Mouse (Mus musculus): Measurements from ENCODE around the gene Mpzl1. TPM values are rescaled to one million over a fixed set of nuclear protein-coding genes. Genes with fewer than 3 reads are reported as not detected.

Gene Mpzl1
- polyA plus RNA-seq, 1 experiment from 2014 or later = 71.4 TPM

DNA sequence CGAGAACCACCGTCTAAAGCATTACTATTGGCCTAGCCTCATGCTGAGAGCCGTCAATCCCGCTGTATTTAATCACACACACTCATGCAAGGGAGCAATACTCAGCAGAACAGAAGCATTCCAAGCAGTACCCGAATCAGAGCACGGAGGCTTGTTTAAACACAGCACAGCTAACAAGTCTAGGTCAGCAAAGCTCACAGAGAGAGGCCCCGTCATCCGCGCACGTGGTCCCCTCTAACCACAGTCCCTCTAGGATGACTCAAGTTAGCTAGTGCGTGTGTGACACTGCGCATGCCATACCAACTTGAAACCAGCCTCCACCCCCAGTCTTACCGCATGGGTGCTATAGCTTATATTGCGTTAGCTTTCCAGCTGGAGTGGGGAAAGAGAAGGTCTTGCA lies 31.1 kb downstream of the Mpzl1 start:
- Histone ChIP-seq H3K27me3 (ENCODE audit: control insufficient read depth, insufficient read depth, low read length) (no peaks in the 10 kb centered on the region), H3K4me1 (replicated peaks; ENCODE audit: control insufficient read depth, insufficient read depth) (no peaks in the 10 kb centered on the region), H3K4me3 (ENCODE audit: low read depth, low read length) (no peak overlapping the region), H3K4me2 (replicated peaks; ENCODE audit: low read depth) (no peak overlapping the region), H3K36me3 (ENCODE audit: control insufficient read depth, insufficient read depth, low read length) (peaks cover 18% of the 10 kb centered on the region), H3K27ac (replicated peaks) (no peak overlapping the region), H3K9ac (ENCODE audit: low read length) (no peak overlapping the region), H3K9me3 (ENCODE audit: control insufficient read depth, low read length) (no peaks in the 10 kb centered on the region)
- ATAC-seq (ENCODE audit: low FRiP score, low TSS enrichment) = peak; percentile 80; the same call in 1 of the 2 replicates
- TF ChIP-seq EP300 (optimal IDR thresholded peaks at IDR 0.05) (no peak), CTCF (IDR thresholded peaks at IDR 0.05; ENCODE audit: low read depth) (no peak)
- 74% methylated on average over 14 of the region's 14 CpGs for WGBS
- no peak for DNase-seq (ENCODE audit: low spot score)

DNA sequence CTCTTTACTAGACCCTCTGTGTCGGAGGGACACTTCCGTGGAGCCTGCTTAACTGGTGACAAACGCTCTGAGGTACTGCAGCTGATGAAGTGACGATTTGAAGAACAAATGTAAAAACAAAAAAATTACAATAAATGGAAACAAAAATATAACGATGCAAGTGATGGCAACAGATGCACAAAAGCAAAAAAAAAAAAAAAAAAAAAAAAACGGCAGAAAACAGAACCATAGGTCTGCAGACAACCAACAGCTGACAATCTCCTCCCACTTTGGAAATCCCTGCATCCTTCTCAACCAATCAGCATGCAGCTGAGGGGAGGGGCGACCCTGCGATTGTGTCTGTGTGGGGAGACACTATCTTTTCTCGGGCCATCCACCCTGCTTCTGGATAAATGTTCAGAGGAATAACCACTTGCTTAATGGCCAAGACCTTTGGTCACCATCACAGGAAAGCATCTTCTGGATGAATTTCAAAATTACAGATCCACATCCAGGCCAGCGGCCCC lies 32.5 kb downstream of the Mpzl1 start:
- Histone ChIP-seq H3K4me1 (replicated peaks; ENCODE audit: control insufficient read depth, insufficient read depth) (no peaks in the 10 kb centered on the region), H3K4me3 (ENCODE audit: low read depth, low read length) (no peak overlapping the region), H3K27ac (replicated peaks) (no peak overlapping the region), H3K9ac (ENCODE audit: low read length) (no peak overlapping the region), H3K27me3 (ENCODE audit: control insufficient read depth, insufficient read depth, low read length) (no peaks in the 10 kb centered on the region), H3K36me3 (ENCODE audit: control insufficient read depth, insufficient read depth, low read length) (peaks cover 20% of the 10 kb centered on the region), H3K9me3 (ENCODE audit: control insufficient read depth, low read length) (no peaks in the 10 kb centered on the region), H3K4me2 (replicated peaks; ENCODE audit: low read depth) (no peak overlapping the region)
- DNase-seq (ENCODE audit: low spot score) (no peak), ATAC-seq (ENCODE audit: low FRiP score, low TSS enrichment) (no peak)
- TF ChIP-seq CTCF (IDR thresholded peaks at IDR 0.05; ENCODE audit: low read depth) (no peak), EP300 (optimal IDR thresholded peaks at IDR 0.05) (no peak)
- 82% methylated on average over 10 of the region's 10 CpGs for WGBS

DNA sequence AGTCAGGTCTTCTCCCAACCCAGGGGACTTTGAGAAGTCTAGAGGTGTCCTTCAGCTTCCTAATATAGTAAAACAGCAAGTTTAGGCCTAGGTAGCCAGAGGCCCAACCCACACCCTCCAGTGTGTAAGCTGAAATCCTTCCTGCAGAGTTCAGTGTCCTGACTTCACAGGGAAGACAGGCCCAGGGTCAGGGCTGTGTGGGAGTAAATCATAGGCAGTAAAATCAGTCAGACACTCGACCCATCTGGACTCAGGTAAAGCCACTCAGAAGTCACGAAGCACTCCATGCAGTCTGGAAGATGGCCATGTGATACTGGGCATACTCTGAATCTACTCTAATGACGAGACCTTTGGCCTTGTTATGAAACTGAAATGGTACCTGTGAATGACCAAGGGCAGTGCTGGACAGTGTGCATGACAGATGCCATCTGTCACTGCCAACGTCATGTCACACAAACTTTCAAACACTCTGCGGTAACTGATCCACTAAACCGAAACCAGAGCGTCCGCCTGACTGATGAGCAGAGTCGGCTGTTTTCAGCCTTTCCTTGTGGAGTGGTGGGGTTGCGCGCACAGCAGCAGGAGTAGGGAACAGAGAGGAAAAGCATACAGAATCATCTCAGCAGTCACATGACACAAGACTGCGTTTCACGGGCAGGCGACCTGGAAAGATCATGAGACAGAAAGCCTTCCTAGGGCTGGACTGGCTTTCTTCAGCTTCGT lies 39.5 kb downstream of the Mpzl1 start:
- Histone ChIP-seq H3K9me3 (ENCODE audit: control insufficient read depth, low read length) (no peaks in the 10 kb centered on the region), H3K36me3 (ENCODE audit: control insufficient read depth, insufficient read depth, low read length) (peaks cover 6% of the 10 kb centered on the region), H3K9ac (ENCODE audit: low read length) (no peak overlapping the region), H3K4me3 (ENCODE audit: low read depth, low read length) (no peak overlapping the region), H3K27me3 (ENCODE audit: control insufficient read depth, insufficient read depth, low read length) (no peaks in the 10 kb centered on the region), H3K27ac (replicated peaks) (no peak overlapping the region), H3K4me1 (replicated peaks; ENCODE audit: control insufficient read depth, insufficient read depth) (no peaks in the 10 kb centered on the region), H3K4me2 (replicated peaks; ENCODE audit: low read depth) (no peak overlapping the region)
- DNase-seq (ENCODE audit: low spot score) = no peak
- 0 out of 2 replicates have a peak, but pooled peaks have one; percentile 12 for ATAC-seq (ENCODE audit: low FRiP score, low TSS enrichment)
- 71% methylated on average over 15 of the region's 15 CpGs for WGBS
- TF ChIP-seq CTCF (IDR thresholded peaks at IDR 0.05; ENCODE audit: low read depth) (no peak), EP300 (optimal IDR thresholded peaks at IDR 0.05) (no peak)

DNA sequence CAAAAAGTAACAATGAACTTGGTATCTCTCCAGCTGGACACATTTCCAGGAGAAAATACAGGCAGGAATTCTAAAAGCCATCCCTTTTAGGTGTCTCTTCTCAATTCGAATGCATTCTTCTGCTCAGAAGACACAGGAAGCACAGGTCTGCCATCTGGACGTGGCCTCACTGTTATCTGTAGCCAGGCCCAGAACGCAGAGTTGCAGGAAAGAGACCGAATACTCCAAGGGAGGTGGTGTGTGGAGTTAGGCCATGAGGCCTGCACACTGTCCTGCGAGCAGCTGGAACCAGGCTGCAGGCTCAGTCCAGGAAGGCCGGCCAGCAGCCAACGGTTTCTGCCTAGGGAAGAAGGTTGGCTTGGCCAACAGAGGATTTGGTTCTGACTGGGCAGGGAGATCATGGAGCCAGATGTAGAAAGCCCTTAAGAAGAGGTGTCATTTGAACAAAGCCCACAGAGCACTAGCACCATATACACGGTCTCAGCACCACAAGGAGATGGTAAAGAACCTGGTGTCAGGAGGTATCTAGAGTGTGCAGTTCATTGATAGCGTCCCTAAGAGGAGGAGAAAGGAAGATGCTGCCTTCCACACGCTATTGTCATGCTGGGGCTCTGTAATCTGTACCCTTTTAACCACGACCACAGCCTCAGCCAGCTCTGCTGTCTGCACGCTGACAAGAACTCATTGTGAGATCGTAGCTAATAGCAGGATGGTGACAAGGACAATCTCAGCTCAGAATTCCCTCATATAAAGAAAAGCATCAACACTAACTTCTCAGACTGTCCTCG lies 41.8 kb downstream of the Mpzl1 start:
- H3K4me2 ChIP-seq (replicated peaks; ENCODE audit: low read depth) = no peak overlapping the region
- no peak overlapping the region for H3K4me3 ChIP-seq (ENCODE audit: low read depth, low read length)
- H3K4me1 ChIP-seq (replicated peaks; ENCODE audit: control insufficient read depth, insufficient read depth) = no peaks in the 10 kb centered on the region
- DNase-seq (ENCODE audit: low spot score) = no peak
- WGBS = 72% methylated on average over 14 of the region's 14 CpGs
- H3K9me3 ChIP-seq (ENCODE audit: control insufficient read depth, low read length) = no peaks in the 10 kb centered on the region
- peaks cover 3% of the 10 kb centered on the region; the same call in 1 of the 2 replicates for H3K36me3 ChIP-seq (ENCODE audit: control insufficient read depth, insufficient read depth, low read length)
- TF ChIP-seq EP300 (optimal IDR thresholded peaks at IDR 0.05) (no peak), CTCF (IDR thresholded peaks at IDR 0.05; ENCODE audit: low read depth) (no peak)
- no peak for ATAC-seq (ENCODE audit: low FRiP score, low TSS enrichment)
- no peaks in the 10 kb centered on the region for H3K27me3 ChIP-seq (ENCODE audit: control insufficient read depth, insufficient read depth, low read length)
- no peak overlapping the region for H3K27ac ChIP-seq (replicated peaks)
- H3K9ac ChIP-seq (ENCODE audit: low read length) = no peak overlapping the region

DNA sequence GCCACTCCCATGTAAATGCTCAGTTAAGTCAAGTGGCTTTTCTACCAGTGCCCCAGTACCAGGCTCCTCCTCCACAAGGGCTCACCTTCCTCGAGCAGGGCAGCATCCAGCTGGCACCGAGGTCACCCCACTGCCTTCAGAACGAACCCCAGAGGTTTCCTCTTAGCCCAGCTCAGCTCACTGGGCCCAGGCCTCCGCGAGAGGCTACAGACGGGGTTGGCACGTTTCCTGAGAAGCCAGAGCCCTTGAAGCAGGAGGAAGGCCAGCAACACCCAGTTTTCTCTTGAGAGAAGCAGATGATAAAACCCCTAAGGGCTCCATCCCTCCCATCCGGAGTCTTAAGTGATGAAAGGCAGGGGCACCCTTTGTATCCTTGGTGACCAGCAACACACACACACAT lies 43.6 kb downstream of the Mpzl1 start:
- Histone ChIP-seq H3K9me3 (ENCODE audit: control insufficient read depth, low read length) (no peaks in the 10 kb centered on the region), H3K4me3 (ENCODE audit: low read depth, low read length) (no peak overlapping the region), H3K9ac (ENCODE audit: low read length) (no peak overlapping the region), H3K27ac (replicated peaks) (peak overlapping the region; percentile 30; the same call in 1 of the 2 replicates), H3K27me3 (ENCODE audit: control insufficient read depth, insufficient read depth, low read length) (no peaks in the 10 kb centered on the region), H3K4me1 (replicated peaks; ENCODE audit: control insufficient read depth, insufficient read depth) (no peaks in the 10 kb centered on the region; the same call in 1 of the 2 replicates), H3K4me2 (replicated peaks; ENCODE audit: low read depth) (no peak overlapping the region), H3K36me3 (ENCODE audit: control insufficient read depth, insufficient read depth, low read length) (peaks cover 3% of the 10 kb centered on the region; the same call in 1 of the 2 replicates)
- 57% methylated on average over 8 of the region's 8 CpGs for WGBS
- no peak for TF ChIP-seq CTCF (IDR thresholded peaks at IDR 0.05; ENCODE audit: low read depth)
- TF ChIP-seq EP300 (optimal IDR thresholded peaks at IDR 0.05) = no peak
- DNase-seq (ENCODE audit: low spot score) (no peak), ATAC-seq (ENCODE audit: low FRiP score, low TSS enrichment) (no peak)

All from stomach, postnatal 0 days (tissue).